Mouse (Mus musculus) neural tube, embryonic 15.5 days (tissue): ENCODE results near the gene Ppp4r1. TPM values are rescaled to one million over a fixed set of nuclear protein-coding genes. Genes with fewer than 3 reads are reported as not detected.
A peak's percentile ranks its signal among the peaks of the same experiment; 100 is the strongest.

ENCODE experiments used
- ATAC-seq: fragments of 200-750 bp; cut with Nextera tagmentation; 2 replicates; pipeline ENCODE4 v1.8.0; 2017; ENCODE audit warnings: mild to moderate bottlenecking, moderate TSS enrichment, moderate library complexity; ENCODE audit not compliant: low FRiP score
- H3K27ac ChIP-seq: fragments of 300-500 bp; sonication (generic); replicated peaks from 2 replicates; pipeline ENCODE4 v1.5.1; 2015; ENCODE audit warnings: mild to moderate bottlenecking, inconsistent platforms
- H3K27me3 ChIP-seq: fragments of 300-500 bp; sonication (generic); replicated peaks from 2 replicates; pipeline ENCODE4 v1.6.1; 2015; ENCODE audit warnings: inconsistent platforms
- H3K36me3 ChIP-seq: fragments of 300-500 bp; sonication (generic); 2 replicates; pipeline ENCODE4 v1.6.1; 2015; ENCODE audit warnings: inconsistent platforms
- H3K4me1 ChIP-seq: fragments of 300-500 bp; sonication (generic); 2 replicates; pipeline ENCODE4 v1.6.1; 2015; ENCODE audit warnings: inconsistent platforms
- H3K4me2 ChIP-seq: fragments of 300-500 bp; sonication (generic); 2 replicates; pipeline ENCODE4 v1.6.1; 2015; ENCODE audit warnings: inconsistent platforms, mild to moderate bottlenecking, moderate library complexity
- H3K4me3 ChIP-seq: fragments of 300-500 bp; sonication (generic); replicated peaks from 2 replicates; pipeline ENCODE4 v1.5.1; 2015; ENCODE audit warnings: mild to moderate bottlenecking, inconsistent platforms
- H3K9ac ChIP-seq: fragments of 300-500 bp; sonication (generic); replicated peaks from 2 replicates; pipeline ENCODE4 v1.6.1; 2015; ENCODE audit warnings: mild to moderate bottlenecking, inconsistent platforms
- H3K9me3 ChIP-seq: fragments of 300-500 bp; sonication (generic); replicated peaks from 2 replicates; pipeline ENCODE4 v1.6.1; 2016; ENCODE audit warnings: inconsistent platforms
- WGBS: fragments of 180-500 bp; shearing (Covaris S2); methylation state at CpG from one replicate; pipeline ENCODE4 v1.1.7; 2015; ENCODE audit warnings: mixed read lengths; 5-methylcytosine and 5-hydroxymethylcytosine counted together
- polyA plus RNA-seq: library from polyadenylated mRNA; unstranded; fragments of >200 nt; fragmentation: Nextera tagmentation; extraction: Ambion mirVana; gene quantifications from 2 replicates; pipeline ENCODE4 v1.2.1, GENCODE M21; 2015

The Ppp4r1 gene
- polyA plus RNA-seq, 1 experiment from 2014 or later, result 36.3 TPM

GRCm38 (mm10) chr17:65866201-65866600 lies 83.8 kb downstream of the Ppp4r1 start:
- Histone ChIP-seq H3K9me3 (no peaks in the 10 kb centered on the region), H3K4me1 (peaks cover 3% of the 10 kb centered on the region; the same call in 1 of the 2 replicates), H3K27me3 (no peaks in the 10 kb centered on the region), H3K9ac (no peak overlapping the region), H3K36me3 (peaks cover 24% of the 10 kb centered on the region), H3K4me3 (no peak overlapping the region), H3K27ac (no peak overlapping the region), H3K4me2 (no peak overlapping the region)
- no peak for ATAC-seq
- WGBS, result 74% methylated on average over 3 of the region's 3 CpGs

- no peaks in the 10 kb centered on the region for H3K9me3 ChIP-seq
- WGBS, result 92% methylated on average over 5 of the region's 5 CpGs
- no peak overlapping the region for H3K27ac ChIP-seq
- no peak overlapping the region for H3K4me3 ChIP-seq
- H3K4me1 ChIP-seq, result peaks cover 20% of the 10 kb centered on the region
- no peaks in the 10 kb centered on the region for H3K27me3 ChIP-seq
- no peak overlapping the region for H3K9ac ChIP-seq
- peaks cover 22% of the 10 kb centered on the region; the same call in 1 of the 2 replicates for H3K36me3 ChIP-seq
- ATAC-seq, result no peak
- no peak overlapping the region for H3K4me2 ChIP-seq
Measured at GRCm38 (mm10) chr17:65867996-65868395, 85.6 kb downstream of the Ppp4r1 start.

- Histone ChIP-seq H3K4me1 (peaks cover 20% of the 10 kb centered on the region), H3K4me2 (no peak overlapping the region), H3K27me3 (no peaks in the 10 kb centered on the region), H3K9me3 (no peaks in the 10 kb centered on the region), H3K27ac (no peak overlapping the region), H3K4me3 (no peak overlapping the region), H3K9ac (no peak overlapping the region), H3K36me3 (peaks cover 13% of the 10 kb centered on the region; the same call in 1 of the 2 replicates)
- ATAC-seq, result no peak
- 89% methylated on average over 10 of the region's 10 CpGs for WGBS
Measured at GRCm38 (mm10) chr17:65869720-65870119, 87.3 kb downstream of the Ppp4r1 start.

- no peak overlapping the region for H3K4me2 ChIP-seq
- WGBS, result 42% methylated on average over 4 of the region's 4 CpGs
- no peak overlapping the region for H3K27ac ChIP-seq
- H3K9me3 ChIP-seq, result no peaks in the 10 kb centered on the region
- H3K27me3 ChIP-seq, result no peaks in the 10 kb centered on the region
- H3K36me3 ChIP-seq, result peaks cover 13% of the 10 kb centered on the region; the same call in 1 of the 2 replicates
- no peak for ATAC-seq
- no peak overlapping the region for H3K9ac ChIP-seq
- H3K4me1 ChIP-seq, result peaks cover 20% of the 10 kb centered on the region
- no peak overlapping the region for H3K4me3 ChIP-seq
Measured at GRCm38 (mm10) chr17:65870146-65870545, 87.8 kb downstream of the Ppp4r1 start.

GRCm38 (mm10) chr17:65871641-65872041 lies 89.3 kb downstream of the Ppp4r1 start:
- peaks cover 20% of the 10 kb centered on the region for H3K4me1 ChIP-seq
- H3K4me3 ChIP-seq, result no peak overlapping the region
- H3K4me2 ChIP-seq, result no peak overlapping the region
- H3K9ac ChIP-seq, result no peak overlapping the region
- WGBS, result 48% methylated on average over 5 of the region's 5 CpGs
- H3K27ac ChIP-seq, result no peak overlapping the region
- no peak for ATAC-seq
- peaks cover 6% of the 10 kb centered on the region; the same call in 1 of the 2 replicates for H3K36me3 ChIP-seq
- no peaks in the 10 kb centered on the region for H3K9me3 ChIP-seq
- H3K27me3 ChIP-seq, result no peaks in the 10 kb centered on the region

GRCm38 (mm10) chr17:65872051-65872450 lies 89.7 kb downstream of the Ppp4r1 start:
- Histone ChIP-seq H3K4me1 (peaks cover 20% of the 10 kb centered on the region), H3K4me2 (no peak overlapping the region), H3K27me3 (no peaks in the 10 kb centered on the region), H3K36me3 (0 out of 2 replicates have a peak, but pooled peaks cover 4% of the 10 kb centered on the region), H3K27ac (no peak overlapping the region), H3K4me3 (no peak overlapping the region), H3K9me3 (no peaks in the 10 kb centered on the region), H3K9ac (no peak overlapping the region)
- 73% methylated on average over 6 of the region's 6 CpGs for WGBS
- ATAC-seq, result no peak

- no peak overlapping the region for H3K4me3 ChIP-seq
- no peaks in the 10 kb centered on the region for H3K9me3 ChIP-seq
- WGBS, result 27% methylated on average over 6 of the region's 6 CpGs
- H3K9ac ChIP-seq, result no peak overlapping the region
- peaks cover 20% of the 10 kb centered on the region for H3K4me1 ChIP-seq
- ATAC-seq, result no peak
- no peak overlapping the region; the same call in 1 of the 2 replicates for H3K27ac ChIP-seq
- H3K36me3 ChIP-seq, result no peaks in the 10 kb centered on the region
- H3K27me3 ChIP-seq, result no peaks in the 10 kb centered on the region
- no peak overlapping the region for H3K4me2 ChIP-seq
Measured at GRCm38 (mm10) chr17:65872652-65873051, 90.3 kb downstream of the Ppp4r1 start.

- ATAC-seq, result no peak
- H3K9ac ChIP-seq, result no peak overlapping the region
- WGBS, result 74% methylated on average over 4 of the region's 4 CpGs
- no peaks in the 10 kb centered on the region for H3K9me3 ChIP-seq
- H3K4me2 ChIP-seq, result no peak overlapping the region
- peaks cover 20% of the 10 kb centered on the region for H3K4me1 ChIP-seq
- no peak overlapping the region for H3K4me3 ChIP-seq
- H3K36me3 ChIP-seq, result no peaks in the 10 kb centered on the region
- H3K27ac ChIP-seq, result no peak overlapping the region
- no peaks in the 10 kb centered on the region for H3K27me3 ChIP-seq
Measured at GRCm38 (mm10) chr17:65873156-65873555, 90.8 kb downstream of the Ppp4r1 start.

- no peaks in the 10 kb centered on the region for H3K27me3 ChIP-seq
- 92% methylated on average over 11 of the region's 11 CpGs for WGBS
Measured at GRCm38 (mm10) chr17:65873834-65874233, 91.5 kb downstream of the Ppp4r1 start.

GRCm38 (mm10) chr17:65877026-65877425 lies 94.7 kb downstream of the Ppp4r1 start:
- Histone ChIP-seq H3K9ac (no peak overlapping the region), H3K27me3 (no peaks in the 10 kb centered on the region), H3K9me3 (no peaks in the 10 kb centered on the region), H3K36me3 (no peaks in the 10 kb centered on the region), H3K4me1 (peaks cover 13% of the 10 kb centered on the region), H3K4me3 (no peak overlapping the region), H3K27ac (no peak overlapping the region), H3K4me2 (no peak overlapping the region)
- no peak for ATAC-seq
- WGBS, result 72% methylated on average over 6 of the region's 6 CpGs

More at GRCm38 (mm10) chr17:65873834-65874233, 91.5 kb downstream of the Ppp4r1 start:
- ATAC-seq, result no peak
- H3K9me3 ChIP-seq, result no peaks in the 10 kb centered on the region
- H3K4me3 ChIP-seq, result no peak overlapping the region
- H3K36me3 ChIP-seq, result no peaks in the 10 kb centered on the region
- H3K4me2 ChIP-seq, result no peak overlapping the region
- no peak overlapping the region for H3K9ac ChIP-seq
- peaks cover 18% of the 10 kb centered on the region for H3K4me1 ChIP-seq
- H3K27ac ChIP-seq, result no peak overlapping the region

- H3K27me3 ChIP-seq, result no peaks in the 10 kb centered on the region
- peak overlapping the region; percentile 98 for H3K27ac ChIP-seq
- peaks cover 35% of the 10 kb centered on the region for H3K4me1 ChIP-seq
- H3K9ac ChIP-seq, result peak overlapping the region; percentile 92
- peak overlapping the region; percentile 84 for H3K4me2 ChIP-seq
- peak overlapping the region; percentile 95 for H3K4me3 ChIP-seq
- H3K9me3 ChIP-seq, result no peaks in the 10 kb centered on the region
- H3K36me3 ChIP-seq, result no peaks in the 10 kb centered on the region
- WGBS, result under 1% methylated on average over 50 of the region's 56 CpGs
- ATAC-seq, result peak; percentile 33
Measured at GRCm38 (mm10) chr17:65884061-65884669, 101.8 kb downstream of the Ppp4r1 start.

GRCm38 (mm10) chr17:65884691-65885397 lies 102.5 kb downstream of the Ppp4r1 start:
- Histone ChIP-seq H3K27me3 (no peaks in the 10 kb centered on the region), H3K9ac (peak overlapping the region; percentile 92), H3K36me3 (no peaks in the 10 kb centered on the region), H3K4me2 (peak overlapping the region; percentile 84), H3K9me3 (no peaks in the 10 kb centered on the region), H3K27ac (peak overlapping the region; percentile 98), H3K4me1 (peaks cover 35% of the 10 kb centered on the region), H3K4me3 (peak overlapping the region; percentile 95)
- under 1% methylated on average over 59 of the region's 67 CpGs for WGBS
- peak; percentile 98 for ATAC-seq
